Mouse (Mus musculus) forebrain, embryonic 14.5 days (tissue): ENCODE measurements around the gene Zfp961. TPM values are rescaled to one million over a fixed set of nuclear protein-coding genes. Genes with fewer than 3 reads are reported as not detected.
"Not testable (repeated sequence)": the region's sequence is repeated elsewhere in the genome, so short reads cannot be mapped to it uniquely, and the experiment has no call there.

Source experiments
- ATAC-seq: fragments of 200-750 bp; cut with Nextera tagmentation; 2 replicates; pipeline ENCODE4 v1.8.0; 2017; ENCODE audit warnings: mild to moderate bottlenecking, moderate library complexity
- DNase-seq: peaks from one replicate; pipeline ENCODE4 v3.0.0-alpha.2; 2015; ENCODE audit warnings: low spot score
- H3K27ac ChIP-seq: fragments of 300-500 bp; sonication (generic); 2 replicates; pipeline ENCODE4 v1.5.1; 2014; ENCODE audit warnings: low read depth, mild to moderate bottlenecking, control low read depth, low read length, moderate library complexity
- H3K27me3 ChIP-seq: fragments of 300-500 bp; sonication (generic); replicated peaks from 2 replicates; pipeline ENCODE4 v1.6.1; 2014; ENCODE audit warnings: low read length, control low read depth, mixed read lengths; ENCODE audit not compliant: control insufficient read depth, insufficient read depth
- H3K36me3 ChIP-seq: fragments of 300-500 bp; sonication (generic); 2 replicates; pipeline ENCODE4 v1.6.1; 2014; ENCODE audit warnings: low read length, control low read depth; ENCODE audit not compliant: control insufficient read depth, insufficient read depth
- H3K4me1 ChIP-seq: fragments of 300-500 bp; sonication (generic); 2 replicates; pipeline ENCODE4 v1.6.1; 2014; ENCODE audit warnings: antibody characterized with exemption, low read length, control low read depth; ENCODE audit not compliant: control insufficient read depth, insufficient read depth
- H3K4me2 ChIP-seq: fragments of 300-500 bp; sonication (generic); 2 replicates; pipeline ENCODE4 v1.6.1; 2014; ENCODE audit warnings: mild to moderate bottlenecking, control low read depth, low read length
- H3K4me3 ChIP-seq: fragments of 300-500 bp; sonication (generic); 2 replicates; pipeline ENCODE4 v1.5.1; 2014; ENCODE audit warnings: low read depth, low read length, control low read depth
- H3K9ac ChIP-seq: fragments of 300-500 bp; sonication (generic); 2 replicates; pipeline ENCODE4 v1.6.1; 2014; ENCODE audit warnings: mild to moderate bottlenecking, low read length, control low read depth, moderate library complexity
- H3K9me3 ChIP-seq: fragments of 300-500 bp; sonication (generic); replicated peaks from 2 replicates; pipeline ENCODE4 v1.6.1; 2016; ENCODE audit warnings: low read length, control low read depth, mixed read lengths; ENCODE audit not compliant: control insufficient read depth
- WGBS: fragments of 180-500 bp; shearing (Covaris S2); extraction: QIAGEN DNeasy Blood & Tissue Kit; methylation state at CpG from one replicate; pipeline ENCODE4 v1.1.7; 2014; 5-methylcytosine and 5-hydroxymethylcytosine counted together
- polyA plus RNA-seq: library from polyadenylated mRNA; unstranded; fragments of >200 nt; fragmentation: Nextera tagmentation; extraction: Ambion mirVana; gene quantifications from 2 replicates; pipeline ENCODE4 v1.2.1, GENCODE M21; 2014

Zfp961 gene
- polyA plus RNA-seq, 1 experiment from 2014 or later = 27.8 TPM

- not testable (repeated sequence) for H3K27me3 ChIP-seq, H3K9ac ChIP-seq, H3K4me3 ChIP-seq, H3K36me3 ChIP-seq, H3K27ac ChIP-seq, H3K4me2 ChIP-seq, DNase-seq, ATAC-seq, H3K9me3 ChIP-seq
- WGBS = 97% methylated on average over 16 of the region's 16 CpGs
- H3K4me1 ChIP-seq = peaks cover 11% of the 10 kb centered on the region
Observed at GRCm38 (mm10) chr8:71952961-71953700, 2.3 kb downstream of the Zfp961 start.

- H3K4me3 ChIP-seq = no peak overlapping the region
- H3K4me1 ChIP-seq = peaks cover 11% of the 10 kb centered on the region
- WGBS = 99% methylated on average over 9 of the region's 9 CpGs
- no peak overlapping the region for H3K9ac ChIP-seq
- H3K4me2 ChIP-seq = no peak overlapping the region
- DNase-seq (no peak), ATAC-seq (no peak)
- no peak overlapping the region for H3K27ac ChIP-seq
- no peaks in the 10 kb centered on the region for H3K36me3 ChIP-seq
- H3K9me3 ChIP-seq = peaks cover 6% of the 10 kb centered on the region
- no peaks in the 10 kb centered on the region for H3K27me3 ChIP-seq
Observed at GRCm38 (mm10) chr8:71954666-71955065, 3.8 kb downstream of the Zfp961 start.

- ATAC-seq (no peak), DNase-seq (no peak)
- H3K4me3 ChIP-seq = no peak overlapping the region
- no peaks in the 10 kb centered on the region; the same call in none of the 2 replicates for H3K9me3 ChIP-seq
- H3K27me3 ChIP-seq = no peaks in the 10 kb centered on the region
- no peak overlapping the region for H3K27ac ChIP-seq
- H3K4me1 ChIP-seq = no peaks in the 10 kb centered on the region
- no peak overlapping the region for H3K4me2 ChIP-seq
- no peak overlapping the region for H3K9ac ChIP-seq
- H3K36me3 ChIP-seq = peaks cover 4% of the 10 kb centered on the region
Observed at GRCm38 (mm10) chr8:71960483-71960882, 9.6 kb downstream of the Zfp961 start.

GRCm38 (mm10) chr8:71961796-71962195 is 11.0 kb downstream of the Zfp961 start:
- no peak overlapping the region for H3K9ac ChIP-seq
- peaks cover 14% of the 10 kb centered on the region for H3K36me3 ChIP-seq
- no peak overlapping the region for H3K4me2 ChIP-seq
- H3K4me1 ChIP-seq = no peaks in the 10 kb centered on the region
- H3K9me3 ChIP-seq = peaks cover 5% of the 10 kb centered on the region
- H3K4me3 ChIP-seq = no peak overlapping the region
- DNase-seq (no peak), ATAC-seq (no peak)
- no peaks in the 10 kb centered on the region for H3K27me3 ChIP-seq
- 93% methylated on average over 5 of the region's 5 CpGs for WGBS
- no peak overlapping the region for H3K27ac ChIP-seq

- Histone ChIP-seq H3K4me1 (no peaks in the 10 kb centered on the region), H3K9ac (no peak overlapping the region), H3K9me3 (peaks cover 12% of the 10 kb centered on the region), H3K4me3 (no peak overlapping the region), H3K36me3 (peaks cover 37% of the 10 kb centered on the region), H3K27ac (no peak overlapping the region), H3K4me2 (no peak overlapping the region), H3K27me3 (no peaks in the 10 kb centered on the region)
- 92% methylated on average over 3 of the region's 3 CpGs for WGBS
- DNase-seq (no peak), ATAC-seq (no peak)
Observed at GRCm38 (mm10) chr8:71964051-71964450, 13.2 kb downstream of the Zfp961 start.

GRCm38 (mm10) chr8:71965166-71965565 is 14.3 kb downstream of the Zfp961 start:
- Histone ChIP-seq H3K36me3 (peaks cover 44% of the 10 kb centered on the region), H3K4me3 (no peak overlapping the region), H3K27ac (no peak overlapping the region), H3K4me1 (no peaks in the 10 kb centered on the region), H3K9me3 (peaks cover 12% of the 10 kb centered on the region), H3K9ac (no peak overlapping the region), H3K4me2 (no peak overlapping the region), H3K27me3 (no peaks in the 10 kb centered on the region)
- 95% methylated on average over 2 of the region's 2 CpGs for WGBS
- DNase-seq (no peak), ATAC-seq (no peak)

- Histone ChIP-seq H3K9me3 (peaks cover 12% of the 10 kb centered on the region), H3K36me3 (peaks cover 44% of the 10 kb centered on the region), H3K27ac (no peak overlapping the region), H3K27me3 (no peaks in the 10 kb centered on the region), H3K4me3 (no peak overlapping the region), H3K9ac (no peak overlapping the region), H3K4me2 (no peak overlapping the region), H3K4me1 (no peaks in the 10 kb centered on the region)
- DNase-seq = no peak
- ATAC-seq = no peak
Observed at GRCm38 (mm10) chr8:71966411-71966810, 15.6 kb downstream of the Zfp961 start.

- no peak overlapping the region for H3K4me3 ChIP-seq
- WGBS = 97% methylated on average over 5 of the region's 5 CpGs
- no peaks in the 10 kb centered on the region for H3K27me3 ChIP-seq
- H3K9me3 ChIP-seq = peaks cover 12% of the 10 kb centered on the region
- no peak overlapping the region for H3K9ac ChIP-seq
- ATAC-seq (no peak), DNase-seq (no peak)
- H3K4me1 ChIP-seq = no peaks in the 10 kb centered on the region
- H3K27ac ChIP-seq = no peak overlapping the region
- peaks cover 44% of the 10 kb centered on the region for H3K36me3 ChIP-seq
- no peak overlapping the region for H3K4me2 ChIP-seq
Observed at GRCm38 (mm10) chr8:71967261-71967660, 16.4 kb downstream of the Zfp961 start.

GRCm38 (mm10) chr8:71968100-71968499 is 17.3 kb downstream of the Zfp961 start:
- DNase-seq (no peak), ATAC-seq (no peak)
- Histone ChIP-seq H3K9me3 (peaks cover 12% of the 10 kb centered on the region), H3K27ac (no peak overlapping the region), H3K27me3 (no peaks in the 10 kb centered on the region), H3K4me1 (no peaks in the 10 kb centered on the region), H3K4me3 (no peak overlapping the region), H3K9ac (no peak overlapping the region), H3K4me2 (no peak overlapping the region), H3K36me3 (peaks cover 44% of the 10 kb centered on the region)
- WGBS = 81% methylated on average over 6 of the region's 6 CpGs
